Mouse (Mus musculus) hindbrain, embryonic 13.5 days (tissue): ENCODE data around the gene Egf. TPM values are rescaled to one million over a fixed set of nuclear protein-coding genes. Genes with fewer than 3 reads are reported as not detected.

ENCODE experiments used
- ATAC-seq: fragments of 200-750 bp; cut with Nextera tagmentation; 2 replicates; pipeline ENCODE4 v1.8.0; 2017; ENCODE audit warnings: moderate TSS enrichment; ENCODE audit not compliant: low FRiP score
- H3K27ac ChIP-seq: fragments of 300-500 bp; sonication (generic); 2 replicates; pipeline ENCODE4 v1.5.1; 2015; ENCODE audit warnings: inconsistent platforms, mild to moderate bottlenecking, moderate library complexity
- H3K27me3 ChIP-seq: fragments of 300-500 bp; sonication (generic); 2 replicates; pipeline ENCODE4 v1.6.1; 2015; ENCODE audit warnings: mild to moderate bottlenecking, inconsistent platforms
- H3K36me3 ChIP-seq: fragments of 300-500 bp; sonication (generic); 2 replicates; pipeline ENCODE4 v1.6.1; 2015; ENCODE audit warnings: mild to moderate bottlenecking, inconsistent platforms
- H3K4me1 ChIP-seq: fragments of 300-500 bp; sonication (generic); replicated peaks from 2 replicates; pipeline ENCODE4 v1.6.1; 2015; ENCODE audit warnings: inconsistent platforms
- H3K4me2 ChIP-seq: fragments of 300-500 bp; sonication (generic); 2 replicates; pipeline ENCODE4 v1.6.1; 2015; ENCODE audit warnings: inconsistent platforms, mild to moderate bottlenecking, moderate library complexity
- H3K4me3 ChIP-seq: fragments of 300-500 bp; sonication (generic); 2 replicates; pipeline ENCODE4 v1.5.1; 2015; ENCODE audit warnings: mild to moderate bottlenecking, inconsistent platforms
- H3K9ac ChIP-seq: fragments of 300-500 bp; sonication (generic); 2 replicates; pipeline ENCODE4 v1.6.1; 2015; ENCODE audit warnings: mild to moderate bottlenecking, inconsistent platforms
- H3K9me3 ChIP-seq: fragments of 300-500 bp; sonication (generic); 2 replicates; pipeline ENCODE4 v1.6.1; 2016; ENCODE audit warnings: inconsistent platforms
- WGBS: fragments of 180-500 bp; shearing (Covaris S2); methylation state at CpG from one replicate; pipeline ENCODE4 v1.1.7; 2015; 5-methylcytosine and 5-hydroxymethylcytosine counted together
- polyA plus RNA-seq: library from polyadenylated mRNA; unstranded; fragments of >200 nt; fragmentation: Nextera tagmentation; extraction: Ambion mirVana; gene quantifications from 2 replicates; pipeline ENCODE4 v1.2.1, GENCODE M21; 2015

Egf gene
- polyA plus RNA-seq, 1 experiment from 2014 or later = 2.7 TPM

DNA sequence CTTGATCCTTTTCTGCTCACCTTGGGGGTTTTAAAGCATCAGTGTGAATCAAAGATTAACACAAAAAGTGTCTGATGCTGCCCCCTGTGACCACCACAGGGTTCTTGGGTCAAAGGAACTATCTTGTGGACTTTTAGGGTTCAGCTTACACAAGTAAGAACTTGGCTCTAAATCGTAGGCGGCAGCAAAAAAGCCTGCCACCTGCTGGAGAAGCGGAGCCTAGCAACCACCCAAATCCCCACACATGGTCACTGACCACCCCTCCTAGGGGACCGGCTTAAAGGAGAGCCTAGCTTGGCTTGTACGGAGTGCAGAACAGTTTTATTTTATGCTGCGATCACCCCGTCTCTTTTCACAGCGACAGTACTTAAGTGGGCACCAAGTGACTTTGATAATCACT lies 10.3 kb downstream of the Egf start:
- Histone ChIP-seq H3K36me3 (no peaks in the 10 kb centered on the region), H3K9me3 (no peaks in the 10 kb centered on the region), H3K27me3 (no peaks in the 10 kb centered on the region), H3K4me1 (no peaks in the 10 kb centered on the region), H3K4me3 (no peak overlapping the region), H3K4me2 (no peak overlapping the region), H3K9ac (no peak overlapping the region), H3K27ac (no peak overlapping the region)
- WGBS = 50% methylated on average over 8 of the region's 8 CpGs
- ATAC-seq = no peak

DNA sequence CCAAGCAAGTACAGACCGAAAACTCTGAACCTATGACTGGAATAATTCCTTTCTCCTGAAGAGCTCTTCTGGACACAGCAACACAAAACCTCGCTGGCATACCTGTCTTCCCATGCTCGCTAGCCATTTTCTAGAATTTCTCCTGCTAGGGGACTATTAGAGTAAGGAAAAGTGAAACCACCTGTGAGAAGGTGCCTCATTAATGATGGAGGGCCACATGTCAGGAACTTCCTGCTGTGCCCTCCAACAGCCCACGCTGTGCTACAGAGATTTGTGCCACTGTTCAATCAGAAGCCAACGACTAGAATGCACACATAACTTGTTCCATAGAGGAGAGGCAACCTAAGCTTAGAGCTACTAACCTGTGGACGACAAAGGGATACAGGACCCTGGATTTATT lies 12.3 kb downstream of the Egf start:
- no peak overlapping the region for H3K27ac ChIP-seq
- H3K9ac ChIP-seq = no peak overlapping the region
- no peak for ATAC-seq
- H3K4me2 ChIP-seq = no peak overlapping the region
- no peaks in the 10 kb centered on the region for H3K27me3 ChIP-seq
- H3K36me3 ChIP-seq = no peaks in the 10 kb centered on the region
- H3K4me3 ChIP-seq = no peak overlapping the region
- H3K9me3 ChIP-seq = no peaks in the 10 kb centered on the region
- WGBS = 83% methylated on average over 6 of the region's 6 CpGs
- no peaks in the 10 kb centered on the region for H3K4me1 ChIP-seq

DNA sequence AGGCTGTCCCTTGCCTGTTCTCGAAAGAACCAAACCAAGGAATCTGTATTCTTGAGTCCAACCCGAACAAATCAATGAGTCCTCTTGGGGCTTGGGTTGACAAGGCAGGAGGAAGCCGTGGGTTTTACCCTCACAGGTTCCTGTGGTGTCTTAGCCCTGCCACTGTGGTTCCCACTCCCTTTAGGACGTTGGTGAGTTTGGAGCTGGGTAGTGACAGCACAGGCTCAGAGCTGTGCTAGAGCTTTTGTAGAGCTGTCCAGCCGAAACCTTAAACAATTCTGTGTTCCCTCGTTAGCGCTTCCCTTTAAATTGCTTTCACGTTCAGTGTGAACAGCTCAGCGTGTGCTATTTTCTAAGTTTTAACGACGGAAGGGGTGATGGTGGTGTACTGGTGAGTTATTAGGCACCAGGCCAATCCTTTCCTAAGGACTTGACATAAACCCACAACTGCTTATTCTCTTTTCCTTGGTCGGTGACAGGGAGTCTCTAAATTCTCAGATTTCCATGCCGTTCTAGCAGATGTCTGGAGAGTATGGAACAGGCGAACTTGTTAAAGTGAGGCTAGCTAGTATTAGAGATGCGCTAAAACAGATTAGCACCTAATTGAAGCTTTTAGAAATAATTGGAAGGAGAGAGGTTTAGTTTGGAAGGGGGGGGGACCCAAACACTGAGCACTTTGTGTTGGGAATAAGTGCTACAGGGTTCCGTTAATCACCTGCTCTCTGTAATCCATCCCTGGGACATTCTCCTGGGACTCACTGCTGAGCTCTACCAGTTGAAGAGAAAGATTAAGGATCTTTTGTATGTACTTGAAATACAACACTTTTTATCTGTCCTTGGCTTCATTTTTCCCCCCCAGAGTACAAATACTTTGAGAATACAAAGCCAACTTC lies 16.6 kb downstream of the Egf start:
- ATAC-seq = no peak
- no peak overlapping the region for H3K27ac ChIP-seq
- WGBS = 78% methylated on average over 16 of the region's 16 CpGs

DNA sequence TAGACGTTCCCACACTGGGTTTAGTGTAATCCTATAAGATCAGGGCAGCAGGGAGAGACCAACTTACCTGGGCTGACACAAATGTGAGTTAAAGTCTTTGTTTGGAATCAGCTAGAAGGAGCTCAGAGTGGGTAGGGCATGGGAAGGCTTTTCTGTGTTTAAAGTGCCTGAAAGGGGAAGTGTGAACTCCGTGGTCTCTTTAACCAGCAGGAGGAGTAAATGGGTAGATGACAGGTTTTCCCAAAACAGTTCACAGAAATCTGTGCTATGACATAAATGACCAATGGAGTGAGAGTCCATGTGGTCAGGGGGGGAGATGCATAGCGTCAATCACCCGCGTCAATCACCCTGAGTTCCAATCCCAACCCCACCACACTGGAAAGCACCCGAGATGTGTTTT lies 23.5 kb downstream of the Egf start:
- Histone ChIP-seq H3K27me3 (no peaks in the 10 kb centered on the region), H3K9me3 (no peaks in the 10 kb centered on the region), H3K9ac (no peak overlapping the region), H3K4me1 (no peaks in the 10 kb centered on the region), H3K27ac (no peak overlapping the region), H3K4me3 (no peak overlapping the region), H3K4me2 (no peak overlapping the region), H3K36me3 (no peaks in the 10 kb centered on the region)
- 82% methylated on average over 6 of the region's 6 CpGs for WGBS
- no peak for ATAC-seq

More for the DNA sequence above, 16.6 kb downstream of the Egf start:
- Histone ChIP-seq H3K36me3 (no peaks in the 10 kb centered on the region), H3K4me1 (no peaks in the 10 kb centered on the region), H3K4me2 (no peak overlapping the region), H3K4me3 (no peak overlapping the region), H3K27me3 (no peaks in the 10 kb centered on the region), H3K9me3 (no peaks in the 10 kb centered on the region), H3K9ac (no peak overlapping the region)

DNA sequence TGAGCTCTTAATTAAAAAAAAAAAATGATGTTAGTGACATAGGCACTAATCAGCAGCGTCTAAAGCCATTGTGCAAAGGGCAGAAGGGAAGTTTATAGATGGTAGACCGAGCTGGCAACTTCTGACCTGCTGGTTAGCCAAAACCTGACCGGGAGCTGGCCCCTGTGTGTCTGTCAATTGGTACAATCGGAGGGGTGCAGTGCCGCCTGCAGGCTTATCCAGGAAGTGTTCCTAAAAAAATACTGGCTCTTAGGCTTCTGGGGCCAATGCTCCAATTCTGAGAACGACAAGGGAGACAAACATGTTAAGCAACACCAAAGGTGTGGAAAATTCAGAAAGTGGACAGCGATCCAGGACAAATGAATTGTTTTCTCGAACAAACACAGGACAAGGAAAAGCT lies 24.7 kb downstream of the Egf start:
- Histone ChIP-seq H3K4me2 (no peak overlapping the region), H3K27ac (no peak overlapping the region), H3K4me1 (peaks cover 3% of the 10 kb centered on the region; the same call in 1 of the 2 replicates), H3K4me3 (no peak overlapping the region), H3K9ac (no peak overlapping the region), H3K27me3 (no peaks in the 10 kb centered on the region), H3K36me3 (no peaks in the 10 kb centered on the region), H3K9me3 (no peaks in the 10 kb centered on the region)
- 29% methylated on average over 8 of the region's 8 CpGs for WGBS
- no peak for ATAC-seq

DNA sequence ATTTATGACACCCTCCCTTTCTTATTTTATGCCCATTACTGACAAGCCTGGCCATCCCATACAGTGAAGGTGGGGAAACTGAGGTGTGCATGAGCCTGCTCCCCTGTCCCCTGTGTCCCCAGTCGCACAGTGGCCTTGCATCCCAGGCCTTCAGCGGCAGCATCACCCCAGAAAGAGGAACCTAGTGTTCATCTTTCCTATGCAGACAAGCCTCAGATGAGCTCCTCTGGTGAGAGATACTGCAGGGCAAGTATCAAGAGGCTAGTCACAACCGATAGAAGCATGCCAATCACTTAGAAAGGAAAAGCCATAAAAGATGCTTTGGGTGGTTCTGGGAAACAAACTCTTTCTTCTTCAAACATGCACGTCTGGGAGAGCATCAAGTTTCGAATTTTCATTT lies 25.2 kb downstream of the Egf start:
- 79% methylated on average over 5 of the region's 5 CpGs for WGBS
- H3K9me3 ChIP-seq = no peaks in the 10 kb centered on the region
- no peak overlapping the region for H3K4me2 ChIP-seq
- H3K27me3 ChIP-seq = no peaks in the 10 kb centered on the region
- no peak overlapping the region for H3K9ac ChIP-seq
- H3K4me1 ChIP-seq = peaks cover 3% of the 10 kb centered on the region; the same call in 1 of the 2 replicates
- no peak for ATAC-seq
- H3K27ac ChIP-seq = no peak overlapping the region
- no peaks in the 10 kb centered on the region for H3K36me3 ChIP-seq
- no peak overlapping the region for H3K4me3 ChIP-seq

DNA sequence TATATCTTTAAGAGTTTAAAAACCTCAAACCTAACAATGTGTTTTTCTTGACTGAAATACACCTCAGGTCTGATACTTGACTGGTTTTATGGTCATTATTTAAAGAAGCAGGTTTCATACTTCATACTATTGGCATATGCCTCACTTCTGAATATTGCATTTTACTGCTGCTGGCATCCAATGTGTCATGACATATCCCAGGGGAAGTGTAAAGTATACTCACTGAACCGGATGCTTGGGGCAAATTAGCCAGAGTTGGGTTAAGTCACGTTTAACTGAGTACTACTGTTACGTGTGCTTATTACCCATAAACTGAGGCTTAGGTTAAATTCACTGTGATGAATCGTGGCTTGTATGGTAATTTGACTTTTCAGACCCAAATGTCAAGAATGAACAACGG lies 29.5 kb downstream of the Egf start:
- H3K9me3 ChIP-seq = no peaks in the 10 kb centered on the region
- 67% methylated on average over 5 of the region's 5 CpGs for WGBS
- no peak overlapping the region for H3K9ac ChIP-seq
- peaks cover 10% of the 10 kb centered on the region for H3K4me1 ChIP-seq
- no peaks in the 10 kb centered on the region for H3K36me3 ChIP-seq
- H3K4me3 ChIP-seq = peak overlapping the region; percentile 53
- peak overlapping the region; percentile 50 for H3K4me2 ChIP-seq
- peak; percentile 49 for ATAC-seq
- H3K27me3 ChIP-seq = no peaks in the 10 kb centered on the region
- H3K27ac ChIP-seq = peak overlapping the region; percentile 89

DNA sequence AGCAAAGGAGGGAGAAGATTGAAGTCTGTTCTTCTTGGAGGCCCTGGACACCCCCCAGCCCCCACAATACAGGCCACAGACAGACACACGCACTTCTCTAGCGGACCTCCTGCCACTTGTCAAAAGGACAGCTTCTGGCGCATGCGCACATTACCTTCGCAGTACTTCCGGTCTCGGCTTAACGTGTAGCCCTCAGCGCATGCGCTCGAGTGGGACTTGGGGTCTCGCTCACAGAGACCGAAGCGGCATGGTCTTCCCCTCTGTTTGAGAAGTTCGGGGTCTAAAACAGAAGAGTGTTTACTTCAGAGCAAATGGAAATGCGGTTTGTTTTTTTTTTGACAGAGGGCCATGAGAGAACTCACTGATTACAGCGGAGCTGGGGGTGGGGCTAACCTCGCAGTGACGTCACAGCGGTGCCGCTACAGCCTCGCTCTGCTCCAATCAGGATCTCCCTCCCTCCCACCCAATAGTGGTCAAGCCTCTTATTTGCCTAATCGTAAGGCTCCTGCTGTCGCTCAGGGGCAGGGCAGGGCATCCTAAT lies 30.1 kb downstream of the Egf start:
- no peaks in the 10 kb centered on the region for H3K9me3 ChIP-seq
- no peaks in the 10 kb centered on the region for H3K27me3 ChIP-seq
- H3K9ac ChIP-seq = peak overlapping the region; percentile 65
- H3K36me3 ChIP-seq = no peaks in the 10 kb centered on the region
- peak; percentile 99 for ATAC-seq
- peak overlapping the region; percentile 59 for H3K4me2 ChIP-seq
- H3K4me1 ChIP-seq = peaks cover 10% of the 10 kb centered on the region
- H3K27ac ChIP-seq = peak overlapping the region; percentile 89
- peak overlapping the region; percentile 53 for H3K4me3 ChIP-seq
- under 1% methylated on average over 24 of the region's 24 CpGs for WGBS

DNA sequence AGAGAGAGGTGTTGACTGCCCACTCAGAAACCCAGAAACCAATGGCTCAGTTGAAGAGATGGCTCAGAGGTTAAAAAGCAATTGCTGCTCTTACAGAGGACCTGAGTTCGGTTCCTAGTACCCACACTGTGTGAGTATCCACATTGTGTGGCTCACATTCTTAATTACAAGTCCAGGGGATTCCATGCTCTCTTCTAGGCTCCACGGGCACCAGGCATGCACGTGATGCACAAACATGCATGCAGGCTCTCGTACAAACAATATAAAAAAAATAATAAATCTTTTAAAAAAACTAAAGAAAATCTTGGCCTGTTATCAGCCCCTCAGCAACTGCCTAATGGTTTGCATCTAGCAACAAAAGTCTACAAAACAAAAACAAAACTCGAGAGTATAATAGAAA lies 30.6 kb downstream of the Egf start:
- no peak overlapping the region; the same call in 1 of the 2 replicates for H3K27ac ChIP-seq
- no peaks in the 10 kb centered on the region for H3K36me3 ChIP-seq
- H3K27me3 ChIP-seq = no peaks in the 10 kb centered on the region
- peak overlapping the region; percentile 59 for H3K4me2 ChIP-seq
- 73% methylated on average over 5 of the region's 5 CpGs for WGBS
- peak; percentile 33 for ATAC-seq
- H3K9me3 ChIP-seq = no peaks in the 10 kb centered on the region
- peak overlapping the region; percentile 53 for H3K4me3 ChIP-seq
- peak overlapping the region; percentile 65 for H3K9ac ChIP-seq
- H3K4me1 ChIP-seq = peaks cover 10% of the 10 kb centered on the region

DNA sequence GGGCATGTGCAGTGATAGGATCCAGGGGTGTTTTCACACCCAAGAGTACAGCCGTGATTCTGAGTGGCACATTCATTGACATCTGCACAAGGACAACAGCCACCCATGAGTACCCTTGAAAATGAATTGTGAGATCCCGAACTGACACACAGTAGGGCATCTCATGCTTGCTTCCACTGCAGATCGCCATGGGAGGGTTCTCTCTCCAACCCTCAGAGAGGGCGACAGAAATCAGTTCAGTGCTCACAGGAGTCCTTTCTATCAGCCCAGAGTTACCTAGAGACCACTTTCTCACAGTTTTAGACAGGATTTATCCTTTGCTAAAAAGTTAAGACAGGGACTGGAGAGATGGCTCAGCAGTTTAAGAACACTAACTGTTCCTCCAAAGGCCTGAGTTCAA lies 31.8 kb downstream of the Egf start:
- 70% methylated on average over 4 of the region's 4 CpGs for WGBS
- no peaks in the 10 kb centered on the region for H3K36me3 ChIP-seq
- H3K27ac ChIP-seq = no peak overlapping the region
- no peak overlapping the region for H3K4me3 ChIP-seq
- no peaks in the 10 kb centered on the region for H3K27me3 ChIP-seq
- H3K9me3 ChIP-seq = no peaks in the 10 kb centered on the region
- peaks cover 10% of the 10 kb centered on the region for H3K4me1 ChIP-seq
- H3K4me2 ChIP-seq = no peak overlapping the region
- ATAC-seq = no peak
- no peak overlapping the region for H3K9ac ChIP-seq

DNA sequence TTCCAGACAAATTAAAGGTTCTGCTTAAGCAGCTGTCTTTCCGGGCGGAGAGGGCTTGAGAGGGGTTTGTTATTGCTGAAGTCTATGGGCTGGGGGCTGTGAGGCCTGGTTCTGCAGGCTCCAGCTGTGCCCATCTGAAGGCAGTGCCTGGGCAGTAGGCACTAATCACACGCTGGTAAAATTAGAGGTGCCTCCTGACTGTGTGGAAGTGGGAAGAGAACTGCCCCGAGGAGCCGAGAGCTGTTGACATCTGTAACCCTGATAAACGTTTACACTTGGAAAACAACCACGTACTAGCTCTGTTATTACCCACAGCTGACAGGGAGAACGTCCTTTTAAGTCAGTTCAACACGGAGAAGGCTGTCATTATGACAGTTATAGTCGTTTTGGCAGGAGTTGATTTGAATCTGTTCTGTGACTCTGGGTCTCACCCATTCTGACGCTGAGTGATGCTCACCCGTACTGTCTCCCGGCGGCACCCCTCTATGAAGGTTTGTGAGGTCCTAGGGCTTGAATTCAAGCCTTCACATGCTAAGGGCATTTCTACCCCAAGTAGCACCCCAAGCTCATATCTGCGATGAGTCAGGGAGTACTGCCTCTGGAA lies 40.5 kb downstream of the Egf start:
- H3K4me3 ChIP-seq = no peak overlapping the region
- no peaks in the 10 kb centered on the region for H3K27me3 ChIP-seq
- no peak for ATAC-seq
- WGBS = 87% methylated on average over 15 of the region's 15 CpGs
- H3K27ac ChIP-seq = no peak overlapping the region
- H3K9me3 ChIP-seq = no peaks in the 10 kb centered on the region
- H3K4me2 ChIP-seq = no peak overlapping the region
- H3K4me1 ChIP-seq = no peaks in the 10 kb centered on the region
- no peak overlapping the region for H3K9ac ChIP-seq
- peaks cover 29% of the 10 kb centered on the region for H3K36me3 ChIP-seq

DNA sequence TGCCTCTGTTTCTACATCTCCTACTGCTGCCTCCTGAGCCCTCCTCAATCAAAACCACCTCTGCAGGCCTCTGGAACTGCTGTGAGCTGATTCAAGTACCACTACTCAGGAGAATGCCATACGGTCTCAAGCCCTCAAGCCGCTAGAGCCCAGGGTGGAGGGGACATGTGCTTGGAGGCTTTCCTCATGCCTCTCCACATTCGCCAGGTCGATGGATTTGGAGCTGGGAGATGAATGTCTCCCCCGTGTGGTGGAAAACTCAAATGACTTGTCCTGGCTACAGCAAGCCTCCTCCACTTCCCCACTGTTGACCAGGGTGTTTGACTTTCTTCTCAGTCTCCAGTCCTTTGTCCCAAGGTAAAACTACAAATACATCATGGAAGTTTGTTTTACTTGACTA lies 47.0 kb downstream of the Egf start:
- no peak overlapping the region for H3K9ac ChIP-seq
- ATAC-seq = no peak
- no peaks in the 10 kb centered on the region for H3K4me1 ChIP-seq
- H3K4me2 ChIP-seq = no peak overlapping the region
- H3K27ac ChIP-seq = no peak overlapping the region
- H3K9me3 ChIP-seq = no peaks in the 10 kb centered on the region
- no peaks in the 10 kb centered on the region for H3K27me3 ChIP-seq
- peaks cover 9% of the 10 kb centered on the region for H3K36me3 ChIP-seq
- no peak overlapping the region for H3K4me3 ChIP-seq
- 28% methylated on average over 5 of the region's 5 CpGs for WGBS
